Mouse (Mus musculus) MEL (cell line): Measurements from ENCODE around the gene Rps10. TPM values are rescaled to one million over a fixed set of nuclear protein-coding genes. Genes with fewer than 3 reads are reported as not detected.

Source experiments
- DNase-seq: peaks from one replicate; pipeline ENCODE4 v3.0.0; 2011; ENCODE audit warnings: low read depth, low spot score
- H3K27ac ChIP-seq: 2 replicates; pipeline ENCODE4 v1.5.1; 2012; ENCODE audit warnings: low read depth, mild to moderate bottlenecking, control low read depth, low read length, moderate library complexity; ENCODE audit not compliant: control insufficient read depth
- H3K27me3 ChIP-seq, 2 experiments: fragments of 150-350 bp in 1 of 2; sonication (generic) in 1 of 2; 2 replicates each; pipeline ENCODE4 v1.6.1; 2012; ENCODE audit warnings: low read length in 2 of 2, mild to moderate bottlenecking in 2 of 2, improper control_type of control experiment in 1 of 2, moderate library complexity in 1 of 2; ENCODE audit not compliant: insufficient read depth in 2 of 2, control insufficient read depth in 1 of 2
- H3K36me3 ChIP-seq, 2 experiments: 2 replicates each; pipeline ENCODE4 v1.6.1; 2012 to 2014; ENCODE audit warnings: low read length in 2 of 2, improper control_type of control experiment in 1 of 2, inconsistent platforms in 1 of 2, mild to moderate bottlenecking in 1 of 2; ENCODE audit not compliant: insufficient read depth in 2 of 2, control insufficient read depth in 1 of 2
- H3K4me1 ChIP-seq, 2 experiments: fragments of 150-350 bp in 1 of 2; sonication (generic) in 1 of 2; 2 replicates each; pipeline ENCODE4 v1.6.1; 2012; ENCODE audit warnings: low read length in 2 of 2, improper control_type of control experiment in 1 of 2, mild to moderate bottlenecking in 1 of 2; ENCODE audit not compliant: insufficient read depth in 2 of 2, control insufficient read depth in 1 of 2
- H3K4me3 ChIP-seq, 2 experiments: fragments of 150-350 bp in 1 of 2; sonication (generic) in 1 of 2; 2 replicates each; pipeline ENCODE4 v1.5.1; 2012; ENCODE audit warnings: low read depth in 2 of 2, low read length in 2 of 2, mild to moderate bottlenecking in 2 of 2, moderate library complexity in 2 of 2, control low read depth in 1 of 2, improper control_type of control experiment in 1 of 2; ENCODE audit not compliant: control insufficient read depth in 1 of 2, insufficient read depth in 1 of 2
- H3K79me2 ChIP-seq: 2 replicates; pipeline ENCODE4 v1.6.1; 2012; ENCODE audit warnings: mild to moderate bottlenecking, low read length, moderate library complexity; ENCODE audit not compliant: control insufficient read depth, poor library complexity, insufficient read depth
- H3K9ac ChIP-seq: 2 replicates; pipeline ENCODE4 v1.6.1; 2012; ENCODE audit warnings: low read depth, mild to moderate bottlenecking, control low read depth, low read length, moderate library complexity; ENCODE audit not compliant: control insufficient read depth, poor library complexity, severe bottlenecking
- H3K9me3 ChIP-seq: fragments of 150-350 bp; sonication (generic); replicated peaks from 2 replicates; pipeline ENCODE4 v1.6.1; 2012; ENCODE audit warnings: mild to moderate bottlenecking, low read length, improper control_type of control experiment, moderate library complexity; ENCODE audit not compliant: insufficient read depth
- EP300 ChIP-seq, 2 experiments: IDR thresholded peaks; 2 replicates each; pipeline ENCODE4 v1.6.1; 2011; ENCODE audit warnings: improper control_type of control experiment in 2 of 2, low read length in 2 of 2, low read depth in 1 of 2, mild to moderate bottlenecking in 1 of 2
- JUND ChIP-seq: IDR thresholded peaks from 2 replicates; pipeline ENCODE4 v1.6.1; 2011; ENCODE audit warnings: low read depth, mild to moderate bottlenecking, improper control_type of control experiment, low read length
- KAT2A ChIP-seq: conservative IDR thresholded peaks from 2 replicates; pipeline ENCODE4 v1.6.1; 2012; ENCODE audit warnings: low read depth, low read length, improper control_type of control experiment, inconsistent platforms
- MAFK ChIP-seq: IDR thresholded peaks from 2 replicates; pipeline ENCODE4 v1.6.1; 2011; ENCODE audit warnings: low read depth, mild to moderate bottlenecking, low read length, improper control_type of control experiment, borderline replicate concordance
- MAX ChIP-seq: IDR thresholded peaks from 2 replicates; pipeline ENCODE4 v1.6.1; 2011; ENCODE audit warnings: low read length, improper control_type of control experiment
- MAZ ChIP-seq: IDR thresholded peaks from 2 replicates; pipeline ENCODE4 v1.6.1; 2012; ENCODE audit warnings: low read depth, mild to moderate bottlenecking, inconsistent platforms, low read length, improper control_type of control experiment
- MEF2A ChIP-seq: IDR thresholded peaks from 2 replicates; pipeline ENCODE4 v1.6.1; 2014; ENCODE audit warnings: low read depth, mild to moderate bottlenecking, inconsistent platforms, low read length, improper control_type of control experiment; ENCODE audit not compliant: poor library complexity, insufficient replicate concordance, severe bottlenecking; ENCODE audit errors: extremely low read depth
- MXI1 ChIP-seq: IDR thresholded peaks from 2 replicates; pipeline ENCODE4 v1.6.1; 2011; ENCODE audit warnings: mild to moderate bottlenecking, low read depth, low read length, improper control_type of control experiment
- MYC ChIP-seq: IDR thresholded peaks from 2 replicates; pipeline ENCODE4 v1.6.1; 2011; ENCODE audit warnings: low read depth, mild to moderate bottlenecking, low read length, improper control_type of control experiment, moderate library complexity
- POLR2AphosphoS5 ChIP-seq: IDR thresholded peaks from 2 replicates; pipeline ENCODE4 v1.6.1; 2012; ENCODE audit warnings: low read depth, borderline replicate concordance, mild to moderate bottlenecking, inconsistent platforms, low read length, moderate library complexity, mixed read lengths
- RAD21 ChIP-seq: IDR thresholded peaks from 2 replicates; pipeline ENCODE4 v1.6.1; 2011; ENCODE audit warnings: mild to moderate bottlenecking, low read depth, low read length, improper control_type of control experiment
- RCOR1 ChIP-seq: IDR thresholded peaks from 2 replicates; pipeline ENCODE4 v1.6.1; 2012; ENCODE audit warnings: low read depth, mild to moderate bottlenecking, inconsistent platforms, low read length, improper control_type of control experiment
- SMC3 ChIP-seq: IDR thresholded peaks from 2 replicates; pipeline ENCODE4 v1.6.1; 2011; ENCODE audit warnings: low read depth, low read length, improper control_type of control experiment
- TBP ChIP-seq: IDR thresholded peaks from 2 replicates; pipeline ENCODE4 v1.8.0; 2011; ENCODE audit warnings: low read depth, low read length, improper control_type of control experiment
- TCF12 ChIP-seq: IDR thresholded peaks from 2 replicates; pipeline ENCODE4 v1.6.1; 2014; ENCODE audit warnings: low read depth, mild to moderate bottlenecking, inconsistent platforms, low read length, improper control_type of control experiment, moderate library complexity
- UBTF ChIP-seq: IDR thresholded peaks from 2 replicates; pipeline ENCODE4 v1.6.1; 2012; ENCODE audit warnings: low read depth, mild to moderate bottlenecking, inconsistent platforms, low read length, improper control_type of control experiment, moderate library complexity, borderline replicate concordance; ENCODE audit not compliant: insufficient read depth
- USF1 ChIP-seq: IDR thresholded peaks from 2 replicates; pipeline ENCODE4 v1.6.1; 2014; ENCODE audit warnings: low read depth, mild to moderate bottlenecking, inconsistent platforms, low read length, improper control_type of control experiment, moderate library complexity
- USF2 ChIP-seq, 2 experiments: IDR thresholded peaks; 2 replicates each; pipeline ENCODE4 v1.6.1; 2011 to 2012; ENCODE audit warnings: improper control_type of control experiment in 2 of 2, low read length in 2 of 2, borderline replicate concordance in 1 of 2, inconsistent platforms in 1 of 2, low read depth in 1 of 2, mild to moderate bottlenecking in 1 of 2; ENCODE audit not compliant: insufficient read depth in 1 of 2
- ZNF384 ChIP-seq: IDR thresholded peaks from 2 replicates; pipeline ENCODE4 v1.6.1; 2012; ENCODE audit warnings: low read depth, mild to moderate bottlenecking, inconsistent platforms, low read length, improper control_type of control experiment
- polyA plus RNA-seq, 2 experiments: library from polyadenylated mRNA; stranded (reverse) in 1 of 2; unstranded in 1 of 2; fragments of >175 nt in 1 of 2; fragments of >200 nt in 1 of 2; gene quantifications; 2 replicates each; pipeline versions ENCODE4 v1.2.1 to v1.2.4; 2012; ENCODE audit warnings: low replicate concordance in 2 of 2, low read depth in 1 of 2; ENCODE audit not compliant: insufficient read length in 2 of 2, insufficient read depth in 1 of 2, missing spikeins in 1 of 2
- total RNA-seq: library from RNA; depleted of rRNA; stranded (reverse); fragments of 300-350 nt; gene quantifications from 2 replicates; pipeline ENCODE4 v1.2.3, GENCODE M21; 2012

Gene Rps10
- total and polyA plus RNA-seq, 3 experiments, result 3,057 to 3,899 (median 3,166) TPM

DNA sequence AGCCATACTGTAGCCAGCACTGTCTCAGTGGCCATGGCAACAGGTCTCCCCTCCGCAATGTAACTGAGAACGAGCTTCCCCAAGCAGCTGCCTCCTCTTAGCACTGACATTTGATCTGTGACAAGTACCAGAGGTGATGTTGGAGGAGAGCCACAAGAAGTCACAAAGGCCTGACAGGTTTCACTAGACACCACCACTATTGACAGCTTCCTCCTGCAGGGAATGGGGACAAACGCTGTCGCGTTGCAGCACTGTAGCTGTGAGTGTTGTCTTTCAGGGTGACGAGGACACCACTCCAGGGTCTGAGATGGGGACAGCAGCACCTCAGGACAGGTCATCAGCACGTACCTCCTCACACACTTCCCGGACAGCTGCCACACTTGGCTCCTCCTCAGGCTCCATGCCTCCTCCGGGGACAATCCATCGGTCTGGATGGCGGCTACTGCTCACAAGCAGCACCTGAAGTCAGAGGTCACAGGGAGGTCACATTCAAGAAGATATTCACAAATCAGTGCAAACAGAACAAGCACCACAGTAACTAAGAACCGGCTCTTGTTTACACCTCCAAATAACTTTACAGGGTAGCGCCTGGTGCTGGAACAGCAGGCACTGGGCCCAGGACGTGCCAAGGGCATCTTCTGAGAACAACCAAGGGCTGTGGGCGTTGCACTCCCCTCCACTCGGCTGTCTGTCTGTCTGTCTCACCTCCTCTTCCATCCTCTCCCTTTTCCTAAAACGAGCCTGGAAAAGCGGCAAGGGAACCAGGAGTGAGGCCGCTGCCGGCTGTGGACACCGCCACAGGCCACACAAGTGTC, 39.9 kb downstream of the Rps10 start:
- H3K4me3 ChIP-seq, result no peak overlapping the region
- H3K9me3 ChIP-seq, result no peaks in the 10 kb centered on the region
- H3K27me3 ChIP-seq, result no peaks in the 10 kb centered on the region
- peaks cover 41% of the 10 kb centered on the region for H3K79me2 ChIP-seq
- H3K9ac ChIP-seq, result no peak overlapping the region
- no peak for DNase-seq
- TF ChIP-seq MAFK (no peak), TCF12 (no peak), USF2 (IDR thresholded peaks at IDR 0.05; ENCODE audit: borderline replicate concordance in 1 of 2, insufficient read depth in 1 of 2, low read depth in 1 of 2, low read length in 2 of 2) (no peak), JUND (no peak), KAT2A (no peak), POLR2AphosphoS5 (no peak), ZNF384 (no peak), RCOR1 (no peak), UBTF (no peak), RAD21 (no peak), SMC3 (no peak), USF1 (no peak), MAZ (no peak), TBP (no peak), MXI1 (no peak), MAX (no peak), EP300 (IDR thresholded peaks at IDR 0.05; ENCODE audit: low read depth in 1 of 2, low read length in 2 of 2) (no peak), MEF2A (no peak), MYC (no peak)
- H3K4me1 ChIP-seq, result no peaks in the 10 kb centered on the region
- H3K36me3 ChIP-seq, result peaks cover 0 to 3% of the 10 kb centered on the region in 2 experiments; a peak in 1 of 4 replicates
- no peak overlapping the region for H3K27ac ChIP-seq
